22 mouse cellular contexts compared by ENCODE assay signal in the genomic region with DNA sequence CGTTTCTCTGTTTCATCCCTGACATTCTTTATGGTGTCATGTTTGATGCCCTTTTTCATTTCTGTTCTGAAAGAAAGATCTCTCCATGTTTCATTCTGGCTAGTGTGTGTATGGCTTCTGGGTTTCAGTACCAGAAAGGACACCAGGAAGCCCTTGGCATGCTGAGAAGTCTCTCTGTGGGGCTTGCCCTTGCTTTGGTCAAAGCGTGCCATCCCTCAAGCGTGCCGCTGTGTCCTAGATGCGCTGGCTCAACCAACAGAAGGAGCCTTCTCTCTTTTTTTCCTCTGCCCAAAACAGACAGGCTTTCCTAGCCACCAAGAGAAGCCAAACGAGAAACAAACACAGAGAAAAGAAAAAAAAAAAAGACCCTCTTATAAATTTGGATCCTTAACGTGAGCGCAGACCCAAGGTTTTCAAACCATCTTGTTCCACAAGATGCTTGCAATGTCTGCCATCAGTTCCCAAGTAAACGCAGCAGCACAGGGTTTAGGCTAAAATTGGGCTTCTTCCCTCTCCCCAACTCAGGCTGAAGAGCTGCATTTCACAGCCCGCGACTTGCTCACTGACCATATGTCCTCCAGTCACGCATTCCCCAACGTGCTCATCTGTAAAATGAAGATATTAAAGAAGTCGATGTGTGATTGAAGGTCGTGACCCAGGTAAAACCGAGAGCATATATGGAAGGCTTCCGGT.
DNase-seq lines count a peak whose midpoint lies in the region; ATAC-seq lines count a peak whose summit lies in the region.
"Had no signal": no experiment of that assay in that cellular context is flagged by ENCODE, and none has a peak within 500 bp of the region (broad histone marks: within the 10 kb centered on the region; RNA-seq: fewer than 3 reads in every experiment).

No protein-coding gene starts in this region.

- H3K27ac ChIP-seq in heart, embryonic 10.5 days, result no peak overlapping the region
- H3K27ac ChIP-seq: embryonic facial prominence, embryonic 12.5 days; forebrain, embryonic 15.5 days; heart, embryonic 15.5 days; hindbrain, embryonic 13.5 days; hindbrain, postnatal 0 days; intestine, embryonic 15.5 days had no signal

- H3K4me1 ChIP-seq in heart, embryonic 10.5 days, result peaks cover 4% of the 10 kb centered on the region; the same call in 1 of the 2 replicates
- H3K4me1 ChIP-seq: embryonic facial prominence, embryonic 12.5 days; forebrain, embryonic 15.5 days; hindbrain, embryonic 13.5 days; intestine, embryonic 15.5 days had no signal

- H3K36me3 ChIP-seq in heart, embryonic 10.5 days, result no peaks in the 10 kb centered on the region
- H3K36me3 ChIP-seq: embryonic facial prominence, embryonic 12.5 days; forebrain, embryonic 15.5 days; G1E; heart, embryonic 15.5 days; hindbrain, embryonic 13.5 days; intestine, embryonic 15.5 days had no signal

- no peak for ATAC-seq in cerebellum, adult (ENCODE audit: insufficient number of reproducible peaks, low FRiP score, low TSS enrichment)
- ATAC-seq: CD4-positive, CD25-positive, alpha-beta regulatory T cell, adult 4 months; forebrain, embryonic 15.5 days; hindbrain, postnatal 0 days; intestine, embryonic 15.5 days had no signal

- peak; percentile 43 to 45 for DNase-seq in cerebellum, adult 18-20 months
- DNase-seq in cerebellum, adult 11 months, result no peak
- peak; percentile 47 to 57 for DNase-seq in cerebellum, postnatal 14 days
- peak; percentile 68 for DNase-seq in heart, adult 11 months
- no peak for DNase-seq in heart, embryonic 10.5 days (ENCODE audit: low spot score)
- peak; percentile 47 for DNase-seq in brain, adult 2 months (ENCODE audit: low read depth, low spot score)
- DNase-seq: adrenal gland, adult 8-10 months; adrenal gland, postnatal 36 days; B cell, adult 2 months; gastrocnemius, postnatal 36 days; heart, adult 18-20 months; heart, postnatal 14 days; kidney, adult 18-20 months had no signal

- no peak overlapping the region for H3K4me3 ChIP-seq in heart, embryonic 10.5 days
- H3K4me3 ChIP-seq: embryonic facial prominence, embryonic 12.5 days; forebrain, embryonic 15.5 days; heart, embryonic 15.5 days; hindbrain, embryonic 13.5 days; intestine, embryonic 15.5 days had no signal

- 87% methylated on average over 17 of the region's 17 CpGs for WGBS in heart, embryonic 10.5 days

- H3K9me3 ChIP-seq in heart, embryonic 10.5 days, result no peaks in the 10 kb centered on the region
- H3K9me3 ChIP-seq: embryonic facial prominence, embryonic 12.5 days; forebrain, embryonic 15.5 days; G1E; heart, embryonic 15.5 days; hindbrain, embryonic 13.5 days; intestine, embryonic 15.5 days had no signal

- H3K27me3 ChIP-seq in heart, embryonic 10.5 days (ENCODE audit: insufficient read depth, poor library complexity, severe bottlenecking), result no peaks in the 10 kb centered on the region
- H3K27me3 ChIP-seq: embryonic facial prominence, embryonic 12.5 days; forebrain, embryonic 15.5 days; heart, embryonic 15.5 days; hindbrain, embryonic 13.5 days; intestine, embryonic 15.5 days had no signal

Comparison
In these comparisons a context has a peak if more than half of its experiments do, and no peak if none do; other contexts are left out.
1. DNase-seq: peak in cerebellum, adult 18-20 months (2 of 2), cerebellum, postnatal 14 days (2 of 2), heart, adult 11 months (single experiment) and brain, adult 2 months (single experiment); none in cerebellum, adult 11 months (single experiment) and heart, embryonic 10.5 days (single experiment).